Mouse (Mus musculus) MEL (cell line): Measurements from ENCODE around the gene Cops4. TPM values are rescaled to one million over a fixed set of nuclear protein-coding genes. Genes with fewer than 3 reads are reported as not detected.

Experiments
- DNase-seq: peaks from one replicate; pipeline ENCODE4 v3.0.0; 2011; ENCODE audit warnings: low read depth, low spot score
- H3K27ac ChIP-seq: 2 replicates; pipeline ENCODE4 v1.5.1; 2012; ENCODE audit warnings: low read depth, mild to moderate bottlenecking, control low read depth, low read length, moderate library complexity; ENCODE audit not compliant: control insufficient read depth
- H3K27me3 ChIP-seq, 2 experiments: fragments of 150-350 bp in 1 of 2; sonication (generic) in 1 of 2; 2 replicates each; pipeline ENCODE4 v1.6.1; 2012; ENCODE audit warnings: low read length in 2 of 2, mild to moderate bottlenecking in 2 of 2, improper control_type of control experiment in 1 of 2, moderate library complexity in 1 of 2; ENCODE audit not compliant: insufficient read depth in 2 of 2, control insufficient read depth in 1 of 2
- H3K36me3 ChIP-seq, 2 experiments: 2 replicates each; pipeline ENCODE4 v1.6.1; 2012 to 2014; ENCODE audit warnings: low read length in 2 of 2, improper control_type of control experiment in 1 of 2, inconsistent platforms in 1 of 2, mild to moderate bottlenecking in 1 of 2; ENCODE audit not compliant: insufficient read depth in 2 of 2, control insufficient read depth in 1 of 2
- H3K4me1 ChIP-seq, 2 experiments: fragments of 150-350 bp in 1 of 2; sonication (generic) in 1 of 2; 2 replicates each; pipeline ENCODE4 v1.6.1; 2012; ENCODE audit warnings: low read length in 2 of 2, improper control_type of control experiment in 1 of 2, mild to moderate bottlenecking in 1 of 2; ENCODE audit not compliant: insufficient read depth in 2 of 2, control insufficient read depth in 1 of 2
- H3K4me3 ChIP-seq, 2 experiments: fragments of 150-350 bp in 1 of 2; sonication (generic) in 1 of 2; 2 replicates each; pipeline ENCODE4 v1.5.1; 2012; ENCODE audit warnings: low read depth in 2 of 2, low read length in 2 of 2, mild to moderate bottlenecking in 2 of 2, moderate library complexity in 2 of 2, control low read depth in 1 of 2, improper control_type of control experiment in 1 of 2; ENCODE audit not compliant: control insufficient read depth in 1 of 2, insufficient read depth in 1 of 2
- H3K79me2 ChIP-seq: 2 replicates; pipeline ENCODE4 v1.6.1; 2012; ENCODE audit warnings: mild to moderate bottlenecking, low read length, moderate library complexity; ENCODE audit not compliant: control insufficient read depth, poor library complexity, insufficient read depth
- H3K9ac ChIP-seq: 2 replicates; pipeline ENCODE4 v1.6.1; 2012; ENCODE audit warnings: low read depth, mild to moderate bottlenecking, control low read depth, low read length, moderate library complexity; ENCODE audit not compliant: control insufficient read depth, poor library complexity, severe bottlenecking
- H3K9me3 ChIP-seq: fragments of 150-350 bp; sonication (generic); replicated peaks from 2 replicates; pipeline ENCODE4 v1.6.1; 2012; ENCODE audit warnings: mild to moderate bottlenecking, low read length, improper control_type of control experiment, moderate library complexity; ENCODE audit not compliant: insufficient read depth
- CHD1 ChIP-seq: IDR thresholded peaks from 2 replicates; pipeline ENCODE4 v1.6.1; 2012; ENCODE audit warnings: low read depth, mild to moderate bottlenecking, inconsistent platforms, low read length, improper control_type of control experiment
- CHD2 ChIP-seq: IDR thresholded peaks from 2 replicates; pipeline ENCODE4 v1.6.1; 2011; ENCODE audit warnings: low read length, improper control_type of control experiment
- CTCF ChIP-seq, 3 experiments: IDR thresholded peaks in 2 of 3; conservative IDR thresholded peaks in 1 of 3; 2 replicates each; pipeline ENCODE4 v1.5.1; 2011 to 2012; ENCODE audit warnings: low read length in 3 of 3, low read depth in 2 of 3, mild to moderate bottlenecking in 2 of 3, improper control_type of control experiment in 1 of 3, inconsistent platforms in 1 of 3, mixed read lengths in 1 of 3, moderate library complexity in 1 of 3; ENCODE audit not compliant: control insufficient read depth in 1 of 3, insufficient read depth in 1 of 3, poor library complexity in 1 of 3, severe bottlenecking in 1 of 3
- E2F4 ChIP-seq: IDR thresholded peaks from 2 replicates; pipeline ENCODE4 v1.6.1; 2011; ENCODE audit warnings: low read depth, low read length, improper control_type of control experiment, borderline replicate concordance
- EP300 ChIP-seq, 2 experiments: IDR thresholded peaks; 2 replicates each; pipeline ENCODE4 v1.6.1; 2011; ENCODE audit warnings: improper control_type of control experiment in 2 of 2, low read length in 2 of 2, low read depth in 1 of 2, mild to moderate bottlenecking in 1 of 2
- ETS1 ChIP-seq: IDR thresholded peaks from 2 replicates; pipeline ENCODE4 v1.6.1; 2012; ENCODE audit warnings: low read depth, mild to moderate bottlenecking, inconsistent platforms, low read length, improper control_type of control experiment, moderate library complexity
- GATA1 ChIP-seq: IDR thresholded peaks from 2 replicates; pipeline ENCODE4 v1.6.1; 2011; ENCODE audit warnings: low read depth, low read length, improper control_type of control experiment
- HCFC1 ChIP-seq: IDR thresholded peaks from 2 replicates; pipeline ENCODE4 v1.6.1; 2012; ENCODE audit warnings: low read depth, mild to moderate bottlenecking, inconsistent platforms, low read length, improper control_type of control experiment, moderate library complexity
- JUND ChIP-seq: IDR thresholded peaks from 2 replicates; pipeline ENCODE4 v1.6.1; 2011; ENCODE audit warnings: low read depth, mild to moderate bottlenecking, improper control_type of control experiment, low read length
- KAT2A ChIP-seq: conservative IDR thresholded peaks from 2 replicates; pipeline ENCODE4 v1.6.1; 2012; ENCODE audit warnings: low read depth, low read length, improper control_type of control experiment, inconsistent platforms
- MAFK ChIP-seq: IDR thresholded peaks from 2 replicates; pipeline ENCODE4 v1.6.1; 2011; ENCODE audit warnings: low read depth, mild to moderate bottlenecking, low read length, improper control_type of control experiment, borderline replicate concordance
- MAX ChIP-seq: IDR thresholded peaks from 2 replicates; pipeline ENCODE4 v1.6.1; 2011; ENCODE audit warnings: low read length, improper control_type of control experiment
- MAZ ChIP-seq: IDR thresholded peaks from 2 replicates; pipeline ENCODE4 v1.6.1; 2012; ENCODE audit warnings: low read depth, mild to moderate bottlenecking, inconsistent platforms, low read length, improper control_type of control experiment
- MXI1 ChIP-seq: IDR thresholded peaks from 2 replicates; pipeline ENCODE4 v1.6.1; 2011; ENCODE audit warnings: mild to moderate bottlenecking, low read depth, low read length, improper control_type of control experiment
- NRF1 ChIP-seq: IDR thresholded peaks from 2 replicates; pipeline ENCODE4 v1.6.1; 2014; ENCODE audit warnings: low read depth, mild to moderate bottlenecking, inconsistent platforms, low read length, improper control_type of control experiment, moderate library complexity; ENCODE audit not compliant: poor library complexity, insufficient read depth, severe bottlenecking
- POLR2AphosphoS2 ChIP-seq: IDR thresholded peaks from 2 replicates; pipeline ENCODE4 v1.6.1; 2011; ENCODE audit warnings: low read length, improper control_type of control experiment
- POLR2AphosphoS5 ChIP-seq: IDR thresholded peaks from 2 replicates; pipeline ENCODE4 v1.6.1; 2012; ENCODE audit warnings: low read depth, borderline replicate concordance, mild to moderate bottlenecking, inconsistent platforms, low read length, moderate library complexity, mixed read lengths
- RAD21 ChIP-seq: IDR thresholded peaks from 2 replicates; pipeline ENCODE4 v1.6.1; 2011; ENCODE audit warnings: mild to moderate bottlenecking, low read depth, low read length, improper control_type of control experiment
- RCOR1 ChIP-seq: IDR thresholded peaks from 2 replicates; pipeline ENCODE4 v1.6.1; 2012; ENCODE audit warnings: low read depth, mild to moderate bottlenecking, inconsistent platforms, low read length, improper control_type of control experiment
- SMC3 ChIP-seq: IDR thresholded peaks from 2 replicates; pipeline ENCODE4 v1.6.1; 2011; ENCODE audit warnings: low read depth, low read length, improper control_type of control experiment
- TBP ChIP-seq: IDR thresholded peaks from 2 replicates; pipeline ENCODE4 v1.8.0; 2011; ENCODE audit warnings: low read depth, low read length, improper control_type of control experiment
- UBTF ChIP-seq: IDR thresholded peaks from 2 replicates; pipeline ENCODE4 v1.6.1; 2012; ENCODE audit warnings: low read depth, mild to moderate bottlenecking, inconsistent platforms, low read length, improper control_type of control experiment, moderate library complexity, borderline replicate concordance; ENCODE audit not compliant: insufficient read depth
- USF1 ChIP-seq: IDR thresholded peaks from 2 replicates; pipeline ENCODE4 v1.6.1; 2014; ENCODE audit warnings: low read depth, mild to moderate bottlenecking, inconsistent platforms, low read length, improper control_type of control experiment, moderate library complexity
- USF2 ChIP-seq, 2 experiments: IDR thresholded peaks; 2 replicates each; pipeline ENCODE4 v1.6.1; 2011 to 2012; ENCODE audit warnings: improper control_type of control experiment in 2 of 2, low read length in 2 of 2, borderline replicate concordance in 1 of 2, inconsistent platforms in 1 of 2, low read depth in 1 of 2, mild to moderate bottlenecking in 1 of 2; ENCODE audit not compliant: insufficient read depth in 1 of 2
- ZKSCAN1 ChIP-seq: IDR thresholded peaks from 2 replicates; pipeline ENCODE4 v1.6.1; 2012; ENCODE audit warnings: low read depth, mild to moderate bottlenecking, inconsistent platforms, low read length, improper control_type of control experiment, moderate library complexity
- ZMIZ1 ChIP-seq: IDR thresholded peaks from 2 replicates; pipeline ENCODE4 v1.6.1; 2012; ENCODE audit warnings: low read depth, mild to moderate bottlenecking, inconsistent platforms, low read length, improper control_type of control experiment, moderate library complexity
- ZNF384 ChIP-seq: IDR thresholded peaks from 2 replicates; pipeline ENCODE4 v1.6.1; 2012; ENCODE audit warnings: low read depth, mild to moderate bottlenecking, inconsistent platforms, low read length, improper control_type of control experiment
- polyA plus RNA-seq, 2 experiments: library from polyadenylated mRNA; stranded (reverse) in 1 of 2; unstranded in 1 of 2; fragments of >175 nt in 1 of 2; fragments of >200 nt in 1 of 2; gene quantifications; 2 replicates each; pipeline versions ENCODE4 v1.2.1 to v1.2.4; 2012; ENCODE audit warnings: low replicate concordance in 2 of 2, low read depth in 1 of 2; ENCODE audit not compliant: insufficient read length in 2 of 2, insufficient read depth in 1 of 2, missing spikeins in 1 of 2
- total RNA-seq: library from RNA; depleted of rRNA; stranded (reverse); fragments of 300-350 nt; gene quantifications from 2 replicates; pipeline ENCODE4 v1.2.3, GENCODE M21; 2012

Cops4 gene
- total and polyA plus RNA-seq, 3 experiments, result 112 to 626 (median 142) TPM

DNA sequence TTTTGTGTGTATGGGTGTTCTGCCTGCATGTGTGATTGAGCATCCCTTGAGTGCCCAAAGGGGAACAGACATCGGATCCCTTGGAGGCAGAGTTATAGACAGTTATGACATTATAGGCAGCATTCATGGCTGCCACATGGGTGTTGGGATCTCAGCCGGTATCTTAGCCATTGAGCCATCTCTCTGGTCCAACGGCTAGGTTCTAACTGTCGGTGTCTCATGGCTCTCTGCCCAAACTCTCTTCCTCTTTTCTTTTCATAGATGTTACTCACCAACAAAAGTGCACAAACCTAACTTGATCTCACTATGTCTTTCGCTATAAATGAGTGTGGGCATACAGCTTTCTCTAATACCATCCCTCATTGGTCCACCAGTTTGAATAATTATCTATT, 64.3 kb downstream of the Cops4 start (continued):
- TF ChIP-seq USF2 (IDR thresholded peaks at IDR 0.05; ENCODE audit: borderline replicate concordance in 1 of 2, insufficient read depth in 1 of 2, low read depth in 1 of 2, low read length in 2 of 2) (no peak), UBTF (no peak)

- Histone ChIP-seq H3K79me2 (no peaks in the 10 kb centered on the region; the same call in 1 of the 2 replicates), H3K4me3 (peak overlapping the region; percentile 1 to 44), H3K9me3 (no peaks in the 10 kb centered on the region), H3K27ac (peak overlapping the region; percentile 100), H3K36me3 (peaks cover 0 to 64% of the 10 kb centered on the region in 2 experiments; a peak in 2 of 4 replicates), H3K4me1 (peaks cover 28 to 65% of the 10 kb centered on the region in 2 experiments), H3K27me3 (no peaks in the 10 kb centered on the region), H3K9ac (peak overlapping the region; percentile 74)
- peak; percentile 70 for DNase-seq
- TF ChIP-seq EP300 (IDR thresholded peaks at IDR 0.05; ENCODE audit: low read depth in 1 of 2, low read length in 2 of 2) (peak in 1 of 2 experiments; percentile 6; a peak in 1 of 4 replicates), GATA1 (peak; percentile 20; the same call in 1 of the 2 replicates), HCFC1 (no peak), CHD2 (peak; percentile 32; the same call in 1 of the 2 replicates), ETS1 (peak; percentile 69; the same call in 1 of the 2 replicates)
Observed at GRCm38 (mm10) chr5:100583066-100583465, 65.0 kb downstream of the Cops4 start.

DNA sequence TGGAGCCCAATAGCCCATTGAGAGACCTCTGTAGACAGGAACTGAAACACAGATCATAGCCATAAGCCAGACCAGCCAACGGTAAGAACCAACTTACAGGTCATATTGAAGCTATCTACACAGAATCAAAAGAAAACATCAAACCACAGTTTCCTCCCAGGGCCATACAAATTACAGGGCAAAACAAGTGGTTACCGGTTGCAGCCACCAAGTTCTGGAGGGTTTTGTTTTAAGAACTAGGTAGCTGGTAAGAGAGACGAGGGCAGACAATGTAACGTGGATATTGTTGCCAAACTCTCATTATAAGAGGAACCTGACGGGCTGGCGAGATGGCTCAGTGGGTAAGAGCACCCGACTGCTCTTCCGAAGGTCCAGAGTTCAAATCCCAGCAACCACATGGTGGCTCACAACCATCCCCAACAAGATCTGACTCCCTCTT, 67.1 kb downstream of the Cops4 start:
- Histone ChIP-seq H3K27ac (peak overlapping the region; percentile 61), H3K4me3 (no peak overlapping the region), H3K36me3 (peaks cover 0 to 57% of the 10 kb centered on the region in 2 experiments; a peak in 2 of 4 replicates), H3K9me3 (no peaks in the 10 kb centered on the region), H3K27me3 (no peaks in the 10 kb centered on the region), H3K9ac (peak overlapping the region; percentile 17), H3K4me1 (peaks cover 23 to 46% of the 10 kb centered on the region in 2 experiments), H3K79me2 (no peaks in the 10 kb centered on the region; the same call in 1 of the 2 replicates)
- DNase-seq, result peak; percentile 67
- TF ChIP-seq MAFK (peak; percentile 59; the same call in 1 of the 2 replicates), CTCF (IDR thresholded peaks at IDR 0.05 in 2 of 3, conservative IDR thresholded peaks at IDR 0.05 in 1 of 3; ENCODE audit: control insufficient read depth in 1 of 3, insufficient read depth in 1 of 3, low read depth in 2 of 3, low read length in 3 of 3, poor library complexity in 1 of 3, severe bottlenecking in 1 of 3) (no peak), EP300 (IDR thresholded peaks at IDR 0.05; ENCODE audit: low read depth in 1 of 2, low read length in 2 of 2) (peak in 1 of 2 experiments; percentile 78; a peak in 2 of 4 replicates), RCOR1 (no peak), POLR2AphosphoS5 (no peak), HCFC1 (no peak), SMC3 (no peak), MAZ (no peak), MXI1 (no peak), JUND (no peak), POLR2AphosphoS2 (no peak), KAT2A (no peak; the same call in 1 of the 2 replicates), CHD1 (no peak), ZMIZ1 (no peak), CHD2 (no peak), TBP (peak; percentile 97), USF1 (no peak), E2F4 (no peak), RAD21 (no peak), NRF1 (no peak), USF2 (IDR thresholded peaks at IDR 0.05; ENCODE audit: borderline replicate concordance in 1 of 2, insufficient read depth in 1 of 2, low read depth in 1 of 2, low read length in 2 of 2) (no peak), MAX (no peak; the same call in 1 of the 2 replicates), ZKSCAN1 (no peak), ETS1 (peak; percentile 53; the same call in 1 of the 2 replicates), ZNF384 (peak; percentile 65; the same call in 1 of the 2 replicates)
